Mouse (Mus musculus) kidney, adult 2 months (tissue): ENCODE measurements around the gene Agr2. TPM values are rescaled to one million over a fixed set of nuclear protein-coding genes. Genes with fewer than 3 reads are reported as not detected.

Source experiments
- DNase-seq: peaks from one replicate; pipeline ENCODE4 v3.0.0; 2021
- H3K27ac ChIP-seq: fragments of 200-500 bp; 2 replicates; pipeline ENCODE4 v1.5.1; 2012; ENCODE audit warnings: low read depth, low read length, control low read depth, inconsistent platforms; ENCODE audit not compliant: insufficient read depth
- H3K27me3 ChIP-seq: fragments of 200-500 bp; replicated peaks from 2 replicates; pipeline ENCODE4 v1.6.1; 2012; ENCODE audit warnings: mild to moderate bottlenecking, moderate library complexity, low read length, inconsistent platforms; ENCODE audit not compliant: control insufficient read depth, insufficient read depth
- H3K36me3 ChIP-seq: fragments of 200-500 bp; 2 replicates; pipeline ENCODE4 v1.6.1; 2012; ENCODE audit warnings: mild to moderate bottlenecking, moderate library complexity, low read length, inconsistent platforms; ENCODE audit not compliant: control insufficient read depth, insufficient read depth
- H3K4me1 ChIP-seq: fragments of 200-500 bp; 2 replicates; pipeline ENCODE4 v1.6.1; 2011; ENCODE audit warnings: low read length; ENCODE audit not compliant: control insufficient read depth, insufficient read depth
- H3K4me3 ChIP-seq: fragments of 200-500 bp; 2 replicates; pipeline ENCODE4 v1.5.1; 2011; ENCODE audit warnings: mild to moderate bottlenecking, low read depth, low read length, control low read depth; ENCODE audit not compliant: insufficient read depth
- CTCF ChIP-seq: fragments of 200-500 bp; conservative IDR thresholded peaks from 2 replicates; pipeline ENCODE4 v1.5.1; 2011; ENCODE audit warnings: low read depth, mild to moderate bottlenecking, control low read depth, low read length, moderate library complexity, mixed read lengths; ENCODE audit not compliant: insufficient read depth, insufficient read length
- POLR2A ChIP-seq: fragments of 200-500 bp; IDR thresholded peaks from one replicate; pipeline ENCODE4 v1.6.1; 2011; ENCODE audit warnings: low read depth, low read length, control low read depth
- WGBS: fragments of 180-500 bp; shearing (Covaris S2); methylation state at CpG from one replicate; pipeline ENCODE4 v1.1.7; 2018; 5-methylcytosine and 5-hydroxymethylcytosine counted together
- polyA plus RNA-seq: library from polyadenylated mRNA; depleted of rRNA; stranded (reverse); fragments of >200 nt; gene quantifications from 2 replicates; pipeline ENCODE4 v1.2.3, GENCODE M21; 2012

The Agr2 gene
- polyA plus RNA-seq, 1 experiment = not detected

DNA sequence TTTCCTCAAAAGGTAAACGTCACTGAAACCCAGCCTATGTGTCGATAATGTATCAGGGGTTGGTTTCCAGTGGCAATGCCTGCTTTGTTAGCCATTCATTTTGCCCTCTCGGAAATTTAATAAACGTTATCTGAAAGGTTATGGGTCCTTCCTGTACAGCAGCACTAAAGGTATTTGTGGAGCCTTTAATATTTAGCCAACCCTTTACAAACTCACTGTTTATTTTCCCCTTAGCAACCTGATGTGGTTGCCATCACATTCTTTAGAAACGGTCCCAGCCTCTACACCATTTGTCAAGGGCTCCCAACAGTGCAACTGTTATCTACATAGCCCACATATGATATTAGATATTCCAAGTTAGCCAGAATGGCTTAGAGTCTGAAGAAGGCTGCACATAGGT lies 13.1 kb upstream of the Agr2 start:
- Histone ChIP-seq H3K4me1 (no peaks in the 10 kb centered on the region), H3K27ac (no peak overlapping the region), H3K27me3 (no peaks in the 10 kb centered on the region), H3K36me3 (no peaks in the 10 kb centered on the region), H3K4me3 (no peak overlapping the region)
- TF ChIP-seq POLR2A (no peak), CTCF (no peak)
- DNase-seq = no peak
- 76% methylated on average over 5 of the region's 5 CpGs for WGBS

DNA sequence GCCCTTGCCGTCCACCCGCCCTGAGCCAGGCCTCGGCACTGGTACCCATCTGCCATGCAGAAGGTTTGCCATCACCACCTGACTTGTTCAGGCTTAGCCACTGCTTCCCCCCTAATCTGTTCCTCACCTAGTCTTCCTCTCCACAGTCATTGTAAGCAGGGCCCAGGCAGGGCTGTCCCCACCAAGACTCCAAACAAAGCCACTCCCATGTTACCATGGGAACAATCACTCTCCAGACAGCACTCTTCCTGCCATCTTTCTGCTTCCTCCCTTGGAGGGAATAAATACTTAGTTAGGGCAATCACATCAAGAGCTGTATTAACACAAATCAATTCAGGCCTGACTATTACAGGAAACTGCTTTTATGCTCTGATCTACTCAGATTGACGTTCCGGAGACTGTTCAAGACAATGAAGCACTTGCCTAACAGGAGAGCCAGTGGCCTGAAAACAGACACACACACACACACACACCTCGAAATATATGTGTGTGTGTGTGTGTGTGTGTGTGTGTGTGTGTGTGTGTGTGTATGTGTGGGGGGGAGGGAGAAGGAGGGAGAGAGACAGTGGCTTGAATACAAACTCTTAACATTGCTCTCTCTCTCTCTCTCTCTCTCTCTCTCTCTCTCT lies 10.9 kb upstream of the Agr2 start:
- H3K27me3 ChIP-seq = no peaks in the 10 kb centered on the region
- peak; percentile 52 for DNase-seq
- no peak overlapping the region for H3K4me3 ChIP-seq
- H3K36me3 ChIP-seq = no peaks in the 10 kb centered on the region
- H3K4me1 ChIP-seq = no peaks in the 10 kb centered on the region
- no peak for TF ChIP-seq CTCF
- no peak for TF ChIP-seq POLR2A
- no peak overlapping the region for H3K27ac ChIP-seq
- WGBS = 54% methylated on average over 6 of the region's 6 CpGs

DNA sequence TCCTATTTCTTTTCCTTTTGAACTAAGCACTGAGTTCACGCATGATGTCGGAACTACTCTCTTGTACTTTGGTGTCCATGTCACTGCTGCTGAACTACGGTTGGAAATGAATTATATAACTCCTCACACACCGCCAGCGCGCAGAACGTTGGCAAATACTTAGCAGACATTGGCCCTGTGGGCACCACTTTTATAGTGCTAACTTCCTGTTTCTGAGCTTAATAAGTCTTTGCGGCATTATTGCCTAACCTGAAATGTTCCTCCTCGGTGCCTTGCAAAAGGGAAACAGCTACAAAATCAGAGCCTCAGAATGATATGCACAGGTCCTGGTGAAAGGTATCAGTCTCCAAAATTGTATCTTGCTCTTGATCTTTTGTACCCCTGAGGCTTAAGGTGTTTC lies 9.2 kb upstream of the Agr2 start:
- 90% methylated on average over 9 of the region's 9 CpGs for WGBS
- Histone ChIP-seq H3K4me3 (no peak overlapping the region), H3K36me3 (no peaks in the 10 kb centered on the region), H3K4me1 (no peaks in the 10 kb centered on the region), H3K27ac (no peak overlapping the region), H3K27me3 (no peaks in the 10 kb centered on the region)
- no peak for DNase-seq
- no peak for TF ChIP-seq POLR2A
- TF ChIP-seq CTCF = no peak

DNA sequence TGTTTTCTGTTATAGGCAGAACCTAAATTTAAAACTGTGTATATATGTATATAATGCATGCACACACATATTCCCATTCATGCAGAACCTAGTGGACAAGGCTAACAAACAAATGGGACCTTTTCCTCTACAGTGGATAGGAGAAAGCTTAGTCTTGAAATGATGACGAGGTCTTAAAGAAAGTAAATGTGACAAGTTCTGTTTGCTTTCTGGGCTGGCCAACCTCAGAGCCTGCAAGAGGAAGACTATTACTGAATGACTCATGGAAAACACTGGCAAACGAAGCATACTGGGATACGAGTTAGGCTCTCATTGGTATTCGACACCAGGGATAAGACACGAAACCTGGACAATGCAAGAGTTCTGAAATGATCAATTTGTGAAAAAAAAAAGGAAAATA lies 8.0 kb upstream of the Agr2 start:
- Histone ChIP-seq H3K4me1 (no peaks in the 10 kb centered on the region), H3K36me3 (no peaks in the 10 kb centered on the region), H3K4me3 (no peak overlapping the region), H3K27ac (no peak overlapping the region), H3K27me3 (no peaks in the 10 kb centered on the region)
- DNase-seq = no peak
- WGBS = 96% methylated on average over 5 of the region's 5 CpGs
- TF ChIP-seq POLR2A = no peak
- no peak for TF ChIP-seq CTCF

DNA sequence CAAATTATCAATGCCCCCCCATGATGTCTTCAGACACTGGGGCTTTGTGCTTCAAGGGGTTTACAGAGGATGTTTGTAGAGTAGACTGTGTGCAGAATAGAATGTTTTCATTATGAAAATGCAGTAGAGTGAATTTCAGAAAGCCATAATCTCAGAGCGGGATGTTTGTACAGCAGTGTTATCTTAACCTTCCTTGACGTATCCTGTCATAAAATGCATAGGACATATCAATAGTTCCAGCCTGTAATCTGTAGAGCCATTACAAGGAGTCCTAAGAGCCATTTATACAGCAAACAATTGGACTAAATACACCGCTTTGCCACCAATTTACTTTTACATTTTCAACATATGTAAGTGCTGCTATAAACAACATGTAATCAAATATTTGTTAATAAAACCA lies 876 bp downstream of the Agr2 start:
- Histone ChIP-seq H3K36me3 (no peaks in the 10 kb centered on the region), H3K27me3 (no peaks in the 10 kb centered on the region), H3K4me3 (no peak overlapping the region), H3K4me1 (no peaks in the 10 kb centered on the region), H3K27ac (no peak overlapping the region)
- 87% methylated on average over 3 of the region's 3 CpGs for WGBS
- TF ChIP-seq POLR2A (no peak), CTCF (no peak)
- no peak for DNase-seq

DNA sequence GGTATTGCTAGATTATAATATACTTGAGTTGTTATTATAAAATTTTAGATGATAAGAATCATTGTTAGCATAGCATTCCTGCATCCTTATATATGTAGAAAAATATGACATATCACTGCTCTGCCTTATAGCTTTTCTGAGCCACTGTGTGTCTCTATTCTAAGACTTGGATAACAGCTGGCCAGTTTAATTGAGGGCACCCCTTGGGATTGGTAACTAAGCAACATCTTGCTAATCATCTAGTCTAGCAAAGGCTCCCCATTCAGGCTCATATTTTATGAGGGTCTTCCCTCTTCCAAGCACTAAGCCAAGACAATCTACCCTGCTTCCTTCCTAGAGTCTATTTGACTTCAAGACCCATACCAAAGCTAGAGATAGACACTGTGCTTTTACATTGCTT lies 1.4 kb downstream of the Agr2 start:
- TF ChIP-seq CTCF (no peak), POLR2A (no peak)
- no peak overlapping the region for H3K27ac ChIP-seq

DNA sequence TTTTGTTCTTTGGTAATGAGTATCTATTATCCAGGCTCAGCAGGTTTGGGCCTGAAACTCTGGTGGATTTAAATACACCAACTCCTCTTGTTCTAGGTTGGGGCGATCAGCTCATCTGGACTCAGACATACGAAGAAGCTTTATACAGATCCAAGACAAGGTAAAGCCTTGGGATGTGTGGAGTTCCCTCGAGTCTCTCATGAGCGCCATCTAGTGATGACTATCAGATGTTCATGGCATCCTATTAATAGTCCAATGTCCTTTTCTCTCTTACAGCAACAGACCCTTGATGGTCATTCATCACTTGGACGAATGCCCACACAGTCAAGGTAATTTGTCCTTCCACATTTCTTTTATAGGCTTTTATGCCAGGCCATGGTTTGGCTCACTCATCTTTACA lies 3.1 kb downstream of the Agr2 start:
- DNase-seq = peak; percentile 55
- WGBS = 27% methylated on average over 5 of the region's 5 CpGs
- H3K36me3 ChIP-seq = no peaks in the 10 kb centered on the region
- TF ChIP-seq CTCF = peak; percentile 33; the same call in 1 of the 2 replicates
- no peak for TF ChIP-seq POLR2A
- no peaks in the 10 kb centered on the region; the same call in 1 of the 2 replicates for H3K4me1 ChIP-seq
- H3K27me3 ChIP-seq = no peaks in the 10 kb centered on the region
- no peak overlapping the region for H3K4me3 ChIP-seq
- no peak overlapping the region for H3K27ac ChIP-seq

More for the DNA sequence above, 1.4 kb downstream of the Agr2 start:
- H3K4me1 ChIP-seq = no peaks in the 10 kb centered on the region
- H3K27me3 ChIP-seq = no peaks in the 10 kb centered on the region
- H3K36me3 ChIP-seq = no peaks in the 10 kb centered on the region
- no peak for DNase-seq
- no peak overlapping the region for H3K4me3 ChIP-seq

DNA sequence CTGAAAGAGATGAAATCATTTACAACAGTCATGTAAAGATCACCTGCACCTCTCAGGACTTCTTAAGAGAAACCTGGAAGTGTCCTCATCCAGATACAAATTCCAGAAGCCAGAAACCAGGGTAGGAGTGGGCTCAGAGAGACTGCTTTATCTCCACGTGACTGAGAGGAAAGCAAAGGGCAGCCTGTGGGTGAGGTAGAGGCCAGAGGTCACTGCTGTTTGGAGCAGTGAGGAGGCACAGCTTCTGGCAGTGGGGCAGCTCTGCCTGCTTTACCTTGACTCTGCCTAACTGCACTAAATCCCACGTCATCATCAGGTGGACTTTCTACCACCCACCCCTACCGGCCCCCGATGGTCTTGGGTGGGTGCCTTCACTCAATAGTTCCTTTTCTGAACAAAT lies 12.0 kb downstream of the Agr2 start:
- WGBS = 61% methylated on average over 4 of the region's 4 CpGs
- no peak for DNase-seq
- no peaks in the 10 kb centered on the region for H3K27me3 ChIP-seq
- H3K27ac ChIP-seq = no peak overlapping the region
- no peak overlapping the region for H3K4me3 ChIP-seq
- no peak for TF ChIP-seq CTCF
- no peaks in the 10 kb centered on the region for H3K4me1 ChIP-seq
- H3K36me3 ChIP-seq = no peaks in the 10 kb centered on the region
